Mouse (Mus musculus) granulocyte monocyte progenitor cell, adult 5-6 weeks (primary cell): ENCODE data around the gene Braf. TPM values are rescaled to one million over a fixed set of nuclear protein-coding genes. Genes with fewer than 3 reads are reported as not detected.
"Not testable (repeated sequence)": the region's sequence is repeated elsewhere in the genome, so short reads cannot be mapped to it uniquely, and the experiment has no call there.

Source experiments
- ATAC-seq: replicated peaks from 2 replicates; pipeline ENCODE4 v1.8.0; 2016; ENCODE audit warnings: mild to moderate bottlenecking, moderate TSS enrichment, inconsistent platforms; ENCODE audit not compliant: poor library complexity, severe bottlenecking
- total RNA-seq, 2 experiments: library from RNA; stranded (forward) in 1 of 2; stranded (reverse) in 1 of 2; fragments of 200-712, 200-1000 nt in 1 of 2; fragments of >200 nt in 1 of 2; fragmentation: Nextera tagmentation in 1 of 2; gene quantifications; 2 replicates each; pipeline ENCODE4 v1.2.3; 2014 to 2017

Braf gene
- total RNA-seq (2014; fragmentation: Nextera tagmentation) (25.1 and 29.1 TPM in 2 replicates), total RNA-seq (2017) (24.1 and 28.7 TPM in 2 replicates)

GRCm38 (mm10) chr6:39724866-39725711 is at the start of gene Braf:
Gene Braf, minus strand, starts transcription at chr6:39725463.
- peak; percentile 92 for ATAC-seq

- ATAC-seq, result no peak
Observed at GRCm38 (mm10) chr6:39775029-39775428, 49.8 kb upstream of the Braf start.

GRCm38 (mm10) chr6:39757229-39757628 is 32.0 kb upstream of the Braf start:
- no peak for ATAC-seq

GRCm38 (mm10) chr6:39749881-39750280 is 24.6 kb upstream of the Braf start:
- ATAC-seq, result no peak

GRCm38 (mm10) chr6:39747094-39747493 is 21.8 kb upstream of the Braf start:
- no peak for ATAC-seq

- peak; percentile 93 for ATAC-seq
Observed at GRCm38 (mm10) chr6:39745456-39745855, 20.2 kb upstream of the Braf start.

GRCm38 (mm10) chr6:39739698-39740097 is 14.4 kb upstream of the Braf start:
- ATAC-seq, result not testable (repeated sequence)

DNA sequence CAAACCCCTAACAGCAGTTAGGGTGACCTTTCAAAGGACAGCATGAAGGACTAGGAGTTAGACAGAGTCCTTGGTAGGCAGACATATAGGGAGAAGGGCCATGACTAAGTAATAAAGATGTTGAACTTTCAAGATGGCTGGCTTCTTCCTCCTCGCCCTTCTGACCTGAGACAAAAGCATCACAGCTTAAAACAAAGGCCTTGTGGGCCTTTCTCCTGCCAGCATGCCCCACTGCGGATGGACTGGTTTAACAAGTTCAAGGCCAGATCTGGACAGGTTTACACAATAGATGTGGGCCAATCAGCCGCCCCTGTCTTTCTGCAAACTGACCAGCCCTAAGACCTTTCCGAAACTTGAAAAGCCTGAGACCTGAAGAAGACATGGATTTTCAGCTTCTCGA is 2.8 kb upstream of the Braf start:
- ATAC-seq, result no peak

GRCm38 (mm10) chr6:39726149-39726548 is 886 bp upstream of the Braf start:
- ATAC-seq, result no peak

GRCm38 (mm10) chr6:39724542-39724865 is 759 bp downstream of the Braf start:
- ATAC-seq, result peak; percentile 14

DNA sequence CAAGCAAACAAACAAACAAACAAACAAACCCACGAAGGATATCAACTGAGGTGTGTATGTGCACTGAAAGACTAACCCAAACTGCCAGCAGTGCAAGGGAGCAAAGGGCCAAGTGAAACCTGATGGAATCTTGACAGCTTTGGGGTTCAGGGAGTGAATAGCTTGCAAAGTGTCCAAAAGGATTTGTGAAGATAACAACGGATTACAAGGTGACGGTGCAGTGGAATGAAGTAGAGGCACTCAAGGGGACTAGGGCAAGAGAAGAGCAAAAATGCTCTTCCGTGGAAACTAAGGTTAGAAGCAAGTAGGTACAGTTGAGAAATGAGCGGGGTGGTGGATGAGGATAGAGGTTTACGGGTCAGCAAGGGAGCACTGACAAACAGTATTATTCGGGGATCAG is 1.2 kb downstream of the Braf start:
- ATAC-seq, result no peak

GRCm38 (mm10) chr6:39718567-39718966 is 6.7 kb downstream of the Braf start:
- no peak for ATAC-seq

GRCm38 (mm10) chr6:39717049-39717448 is 8.2 kb downstream of the Braf start:
- no peak for ATAC-seq

GRCm38 (mm10) chr6:39714341-39714740 is 10.9 kb downstream of the Braf start:
- no peak for ATAC-seq

DNA sequence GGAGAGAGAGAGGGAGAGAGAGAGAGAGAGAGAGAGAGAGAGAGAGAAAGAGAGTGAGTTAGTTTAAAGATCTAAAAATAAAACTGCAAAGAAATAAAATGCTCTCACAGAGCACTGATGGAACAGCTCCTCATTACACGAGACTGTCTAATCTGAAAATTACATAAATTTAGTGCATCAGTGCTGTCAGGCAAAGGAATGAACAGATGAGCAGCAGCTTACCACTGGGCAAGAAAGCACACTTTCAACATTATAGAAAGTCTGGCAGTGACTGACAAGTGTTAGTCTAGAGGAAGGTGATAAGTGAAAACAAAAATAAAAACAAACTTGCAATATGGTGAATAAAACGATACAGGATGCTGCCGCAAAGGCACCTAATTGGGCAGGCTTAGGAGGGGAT is 11.9 kb downstream of the Braf start:
- no peak for ATAC-seq

- no peak for ATAC-seq
Observed at GRCm38 (mm10) chr6:39705625-39706024, 19.6 kb downstream of the Braf start.

DNA sequence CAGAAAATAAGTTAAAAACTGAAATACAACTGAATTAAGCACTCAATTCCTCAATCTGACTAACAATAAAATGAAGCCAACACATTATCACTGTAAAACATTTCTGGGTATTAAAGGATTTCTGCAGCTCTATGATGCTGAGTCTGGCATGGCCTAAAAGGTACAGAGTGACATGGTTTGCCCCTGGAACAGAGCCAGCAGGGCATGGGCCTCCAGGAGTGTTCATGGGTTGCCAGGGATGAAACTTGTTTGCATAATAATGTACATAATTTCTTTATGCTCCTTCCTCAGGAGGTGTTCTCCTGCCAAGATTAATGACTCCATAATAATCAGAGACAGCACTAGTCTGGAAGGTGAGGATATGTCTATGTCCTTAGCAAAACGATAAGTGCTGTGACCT is 32.1 kb downstream of the Braf start:
- ATAC-seq, result no peak

DNA sequence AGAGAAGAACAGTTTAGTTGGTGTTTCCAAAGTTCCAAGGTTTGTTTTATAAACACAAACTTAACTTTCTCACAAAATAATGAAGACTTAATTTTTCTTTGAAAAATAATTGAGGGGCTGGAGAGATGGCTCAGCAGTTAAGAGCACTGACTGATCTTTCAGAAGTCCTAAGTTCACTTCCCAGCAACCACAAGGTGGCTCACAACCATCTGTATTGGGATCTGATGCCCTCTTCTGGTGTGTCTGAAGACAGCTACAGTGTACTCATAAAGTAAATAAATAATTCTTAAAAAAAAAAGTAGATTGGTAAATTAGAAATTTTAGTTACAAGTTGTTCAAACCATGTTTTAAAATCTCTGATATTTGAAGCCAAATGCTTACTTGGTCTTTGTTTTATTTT is 38.4 kb downstream of the Braf start:
- not testable (repeated sequence) for ATAC-seq

DNA sequence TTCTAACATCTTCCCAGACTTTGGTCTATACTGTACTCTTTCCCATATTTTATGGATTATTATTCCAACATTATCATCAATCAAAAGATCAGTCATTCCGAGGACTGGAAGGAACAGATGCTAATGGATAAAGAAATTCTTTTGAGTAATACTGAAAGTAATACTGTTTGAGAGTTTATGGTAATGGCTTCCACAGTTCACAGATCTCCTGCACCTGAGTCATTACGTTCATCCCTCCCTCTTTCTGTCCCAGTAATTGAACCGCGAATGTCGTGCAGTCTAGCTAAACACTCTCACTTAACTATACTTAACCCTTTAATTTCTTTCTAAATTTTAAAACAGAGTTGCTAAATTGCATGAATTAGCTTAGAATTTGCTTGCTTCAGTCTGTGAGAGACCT is 43.5 kb downstream of the Braf start:
- no peak for ATAC-seq

DNA sequence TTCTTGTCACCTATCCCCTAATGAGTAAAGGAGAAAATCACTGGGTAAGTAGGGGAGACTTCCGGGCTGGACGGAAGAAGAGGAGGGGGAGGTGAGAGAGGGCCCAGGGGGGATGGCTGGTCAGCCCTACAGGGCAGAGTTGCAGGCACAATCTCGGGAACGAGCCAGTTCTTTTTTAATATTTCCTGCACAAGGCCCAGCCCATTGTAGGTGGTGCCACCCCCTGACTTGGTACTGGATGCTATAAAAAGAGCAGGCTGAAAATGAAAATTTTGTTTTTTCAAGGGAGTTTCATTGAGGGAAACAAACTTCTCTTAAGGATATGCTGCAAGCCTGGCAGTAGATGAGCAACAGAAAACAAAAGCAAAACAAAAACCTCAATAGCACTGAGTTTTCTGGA is 44.7 kb downstream of the Braf start:
- ATAC-seq, result peak; percentile 33; the same call in 1 of the 2 replicates

- ATAC-seq, result no peak
Observed at GRCm38 (mm10) chr6:39678241-39678640, 47.0 kb downstream of the Braf start.

GRCm38 (mm10) chr6:39675081-39675480 is 50.2 kb downstream of the Braf start:
- no peak for ATAC-seq
